ENCODE assay signal across 25 mouse cellular contexts in genomic region chr15:96372628-96373027, GRCm38 (mm10).
"Had no signal": no experiment of that assay in that cellular context is flagged by ENCODE, and none has a peak within 500 bp of the region (broad histone marks: within the 10 kb centered on the region; RNA-seq: fewer than 3 reads in every experiment).

No protein-coding gene starts in this region.

- H3K9ac ChIP-seq: heart, embryonic 12.5 days; heart, embryonic 13.5 days; heart, embryonic 15.5 days; hindbrain, embryonic 12.5 days; hindbrain, embryonic 13.5 days; hindbrain, embryonic 14.5 days; hindbrain, embryonic 15.5 days; kidney, embryonic 15.5 days had no signal

- H3K27me3 ChIP-seq: heart, embryonic 12.5 days; heart, embryonic 13.5 days; heart, embryonic 15.5 days; hindbrain, embryonic 12.5 days; hindbrain, embryonic 13.5 days; hindbrain, embryonic 15.5 days; kidney, embryonic 15.5 days had no signal

- DNase-seq: heart, adult 2 months; heart, postnatal 10 days; heart, postnatal 14 days; heart, postnatal 36 days; heart, postnatal 4 days; kidney, adult 11 months; layer of hippocampus, adult 9-11 months; layer of hippocampus, postnatal 36 days had no signal

- H3K4me3 ChIP-seq: heart, adult 2 months; heart, embryonic 10.5 days; heart, embryonic 12.5 days; heart, embryonic 13.5 days; heart, embryonic 15.5 days; hindbrain, embryonic 10.5 days; hindbrain, embryonic 12.5 days; hindbrain, embryonic 13.5 days; hindbrain, embryonic 15.5 days; kidney, embryonic 15.5 days; layer of hippocampus, adult 2 months had no signal

- H3K4me1 ChIP-seq: heart, embryonic 10.5 days; hindbrain, embryonic 10.5 days; hindbrain, embryonic 12.5 days; hindbrain, embryonic 13.5 days; hindbrain, embryonic 15.5 days; kidney, embryonic 15.5 days had no signal

- H3K4me2 ChIP-seq: heart, embryonic 11.5 days; heart, embryonic 12.5 days; heart, embryonic 13.5 days; heart, embryonic 15.5 days; hindbrain, embryonic 12.5 days; hindbrain, embryonic 13.5 days; hindbrain, embryonic 14.5 days; hindbrain, embryonic 15.5 days; kidney, embryonic 15.5 days had no signal

- H3K27ac ChIP-seq: heart, adult 2 months; heart, embryonic 10.5 days; heart, embryonic 13.5 days; heart, embryonic 15.5 days; hindbrain, embryonic 10.5 days; hindbrain, embryonic 12.5 days; hindbrain, embryonic 13.5 days; hindbrain, embryonic 14.5 days; hindbrain, embryonic 15.5 days; hindbrain, postnatal 0 days; kidney, embryonic 15.5 days; kidney, postnatal 0 days; layer of hippocampus, adult 2 months had no signal

- H3K9me3 ChIP-seq: heart, embryonic 10.5 days; heart, embryonic 12.5 days; heart, embryonic 13.5 days; heart, embryonic 15.5 days; hindbrain, embryonic 10.5 days; hindbrain, embryonic 12.5 days; hindbrain, embryonic 13.5 days; hindbrain, embryonic 15.5 days; kidney, embryonic 15.5 days had no signal

- ATAC-seq: hindbrain, embryonic 16.5 days; hindbrain, postnatal 0 days; inflammation-experienced regulatory T-cells, adult 6 months; intestine, embryonic 16.5 days had no signal
